Mouse (Mus musculus): ENCODE measurements around the gene Med16.

The Med16 gene

GRCm38 (mm10) chr10:79873313-79873712 lies 35.4 kb downstream of the Med16 start:
- Histone ChIP-seq H3K27me3 (ENCODE audit: control insufficient read depth, insufficient read depth, low read length, poor library complexity, severe bottlenecking) (no peaks in the 10 kb centered on the region), H3K36me3 (ENCODE audit: control insufficient read depth, insufficient read depth, low read length, poor library complexity, severe bottlenecking) (no peaks in the 10 kb centered on the region)
- DNase-seq (ENCODE audit: low read depth, low spot score) = no peak

- DNase-seq (ENCODE audit: low read depth, low spot score) = no peak
- H3K27me3 ChIP-seq (ENCODE audit: control insufficient read depth, insufficient read depth, low read length, poor library complexity, severe bottlenecking) = no peaks in the 10 kb centered on the region
- H3K36me3 ChIP-seq (ENCODE audit: control insufficient read depth, insufficient read depth, low read length, poor library complexity, severe bottlenecking) = no peaks in the 10 kb centered on the region
These were observed 35.9 kb downstream of the Med16 start for GRCm38 (mm10) chr10:79872862-79873261.

GRCm38 (mm10) chr10:79871845-79872244 lies 36.9 kb downstream of the Med16 start:
- no peak for DNase-seq (ENCODE audit: low read depth, low spot score)
- no peaks in the 10 kb centered on the region for H3K27me3 ChIP-seq (ENCODE audit: control insufficient read depth, insufficient read depth, low read length, poor library complexity, severe bottlenecking)
- H3K36me3 ChIP-seq (ENCODE audit: control insufficient read depth, insufficient read depth, low read length, poor library complexity, severe bottlenecking) = no peaks in the 10 kb centered on the region

- H3K27me3 ChIP-seq (ENCODE audit: control insufficient read depth, insufficient read depth, low read length, poor library complexity, severe bottlenecking) = no peaks in the 10 kb centered on the region
- peaks cover 5% of the 10 kb centered on the region for H3K36me3 ChIP-seq (ENCODE audit: control insufficient read depth, insufficient read depth, low read length, poor library complexity, severe bottlenecking)
- DNase-seq (ENCODE audit: low read depth, low spot score) = no peak
These were observed 42.1 kb downstream of the Med16 start for GRCm38 (mm10) chr10:79866601-79867000.

GRCm38 (mm10) chr10:79865801-79866295 lies 42.9 kb downstream of the Med16 start:
- peaks cover 10% of the 10 kb centered on the region for H3K36me3 ChIP-seq (ENCODE audit: control insufficient read depth, insufficient read depth, low read length, poor library complexity, severe bottlenecking)
- no peak for DNase-seq (ENCODE audit: low read depth, low spot score)
- H3K27me3 ChIP-seq (ENCODE audit: control insufficient read depth, insufficient read depth, low read length, poor library complexity, severe bottlenecking) = no peaks in the 10 kb centered on the region

- peaks cover 14% of the 10 kb centered on the region for H3K36me3 ChIP-seq (ENCODE audit: control insufficient read depth, insufficient read depth, low read length, poor library complexity, severe bottlenecking)
- no peaks in the 10 kb centered on the region for H3K27me3 ChIP-seq (ENCODE audit: control insufficient read depth, insufficient read depth, low read length, poor library complexity, severe bottlenecking)
- DNase-seq (ENCODE audit: low read depth, low spot score) = no peak
These were observed 43.5 kb downstream of the Med16 start for GRCm38 (mm10) chr10:79865189-79865601.

- no peak for DNase-seq (ENCODE audit: low read depth, low spot score)
- Histone ChIP-seq H3K36me3 (ENCODE audit: control insufficient read depth, insufficient read depth, low read length, poor library complexity, severe bottlenecking) (peaks cover 19% of the 10 kb centered on the region), H3K27me3 (ENCODE audit: control insufficient read depth, insufficient read depth, low read length, poor library complexity, severe bottlenecking) (no peaks in the 10 kb centered on the region)
These were observed 44.2 kb downstream of the Med16 start for GRCm38 (mm10) chr10:79864351-79865188.

GRCm38 (mm10) chr10:79862925-79863324 lies 45.8 kb downstream of the Med16 start:
- H3K27me3 ChIP-seq (ENCODE audit: control insufficient read depth, insufficient read depth, low read length, poor library complexity, severe bottlenecking) = no peaks in the 10 kb centered on the region
- H3K36me3 ChIP-seq (ENCODE audit: control insufficient read depth, insufficient read depth, low read length, poor library complexity, severe bottlenecking) = peaks cover 25% of the 10 kb centered on the region
- no peak for DNase-seq (ENCODE audit: low read depth, low spot score)

- Histone ChIP-seq H3K27me3 (ENCODE audit: control insufficient read depth, insufficient read depth, low read length, poor library complexity, severe bottlenecking) (no peaks in the 10 kb centered on the region), H3K36me3 (ENCODE audit: control insufficient read depth, insufficient read depth, low read length, poor library complexity, severe bottlenecking) (peaks cover 25% of the 10 kb centered on the region)
- DNase-seq (ENCODE audit: low read depth, low spot score) = no peak
These were observed 46.5 kb downstream of the Med16 start for GRCm38 (mm10) chr10:79862049-79862788.

- no peak for DNase-seq (ENCODE audit: low read depth, low spot score)
- Histone ChIP-seq H3K27me3 (ENCODE audit: control insufficient read depth, insufficient read depth, low read length, poor library complexity, severe bottlenecking) (no peaks in the 10 kb centered on the region), H3K36me3 (ENCODE audit: control insufficient read depth, insufficient read depth, low read length, poor library complexity, severe bottlenecking) (peaks cover 25% of the 10 kb centered on the region)
These were observed 47.3 kb downstream of the Med16 start for GRCm38 (mm10) chr10:79861230-79862048.

- no peak for DNase-seq (ENCODE audit: low read depth, low spot score)
- H3K36me3 ChIP-seq (ENCODE audit: control insufficient read depth, insufficient read depth, low read length, poor library complexity, severe bottlenecking) = peaks cover 25% of the 10 kb centered on the region
- no peaks in the 10 kb centered on the region for H3K27me3 ChIP-seq (ENCODE audit: control insufficient read depth, insufficient read depth, low read length, poor library complexity, severe bottlenecking)
These were observed 48.4 kb downstream of the Med16 start for GRCm38 (mm10) chr10:79860079-79860911.

GRCm38 (mm10) chr10:79859116-79859515 lies 49.6 kb downstream of the Med16 start:
- Histone ChIP-seq H3K36me3 (ENCODE audit: control insufficient read depth, insufficient read depth, low read length, poor library complexity, severe bottlenecking) (peaks cover 25% of the 10 kb centered on the region), H3K27me3 (ENCODE audit: control insufficient read depth, insufficient read depth, low read length, poor library complexity, severe bottlenecking) (no peaks in the 10 kb centered on the region)
- DNase-seq (ENCODE audit: low read depth, low spot score) = no peak

- no peaks in the 10 kb centered on the region for H3K27me3 ChIP-seq (ENCODE audit: control insufficient read depth, insufficient read depth, low read length, poor library complexity, severe bottlenecking)
- DNase-seq (ENCODE audit: low read depth, low spot score) = no peak
These were observed 50.2 kb downstream of the Med16 start for GRCm38 (mm10) chr10:79858416-79859074.

More at GRCm38 (mm10) chr10:79858416-79859074, 50.2 kb downstream of the Med16 start:
- H3K36me3 ChIP-seq (ENCODE audit: control insufficient read depth, insufficient read depth, low read length, poor library complexity, severe bottlenecking) = peaks cover 25% of the 10 kb centered on the region

Measured in splenic B cell, adult 2 months (primary cell).